In genomic region chr3:121843254-121843653, GRCm38 (mm10) we compare ENCODE assay signal across 23 mouse cellular contexts. TPM values are rescaled to one million over a fixed set of nuclear protein-coding genes. Genes with fewer than 3 reads are reported as not detected.
A peak's percentile ranks its signal among the peaks of the same experiment; 100 is the strongest.
DNase-seq lines count a peak whose midpoint lies in the region; ATAC-seq lines count a peak whose summit lies in the region.
"Had no signal": no experiment of that assay in that cellular context is flagged by ENCODE, and none has a peak within 500 bp of the region (broad histone marks: within the 10 kb centered on the region; RNA-seq: fewer than 3 reads in every experiment).

No protein-coding gene starts in this region.

- 66% methylated on average over 5 of the region's 5 CpGs for WGBS in liver, embryonic 16.5 days (ENCODE audit: insufficient replicate concordance)
- WGBS in liver, embryonic 12.5 days (ENCODE audit: insufficient replicate concordance) = 82% methylated on average over 5 of the region's 5 CpGs
- 84% methylated on average over 5 of the region's 5 CpGs for WGBS in limb, embryonic 10.5 days

- no peak overlapping the region for H3K4me3 ChIP-seq in liver, embryonic 16.5 days (ENCODE audit: low read depth, low read length)
- no peak overlapping the region for H3K4me3 ChIP-seq in liver, embryonic 12.5 days
- H3K4me3 ChIP-seq in limb, embryonic 10.5 days = no peak overlapping the region
- H3K4me3 ChIP-seq: forebrain, embryonic 12.5 days; forebrain, embryonic 15.5 days; heart, embryonic 15.5 days; hindbrain, embryonic 10.5 days; hindbrain, embryonic 13.5 days had no signal

- DNase-seq in limb, embryonic 10.5 days (ENCODE audit: low spot score) = no peak
- no peak for DNase-seq in right cerebral cortex, postnatal 36 days (ENCODE audit: low spot score in 2 of 2)
- DNase-seq: adrenal gland, postnatal 10 days; adrenal gland, postnatal 36 days; cerebellum, adult 18-20 months; cerebellum, adult 9-10 months; cerebellum, postnatal 14 days; gastrocnemius, postnatal 25 days; heart, postnatal 10 days; heart, postnatal 36 days had no signal

- H3K36me3 ChIP-seq in liver, embryonic 16.5 days (ENCODE audit: control insufficient read depth, insufficient read depth) = no peaks in the 10 kb centered on the region
- no peaks in the 10 kb centered on the region for H3K36me3 ChIP-seq in liver, embryonic 12.5 days
- H3K36me3 ChIP-seq in limb, embryonic 10.5 days = no peaks in the 10 kb centered on the region
- H3K36me3 ChIP-seq: forebrain, embryonic 12.5 days; forebrain, embryonic 15.5 days; G1E; heart, embryonic 15.5 days; hindbrain, embryonic 10.5 days; hindbrain, embryonic 13.5 days had no signal

- ATAC-seq in liver, embryonic 16.5 days (ENCODE audit: low read depth) = 0 out of 2 replicates have a peak, but pooled peaks have one; percentile 11
- ATAC-seq in liver, embryonic 12.5 days = no peak
- ATAC-seq in common myeloid progenitor, adult 5-6 weeks (replicated peaks; ENCODE audit: low read depth, poor library complexity, severe bottlenecking) = peak; percentile 48
- peak; percentile 45; the same call in 1 of the 2 replicates for ATAC-seq in megakaryocyte progenitor cell, adult 5-6 weeks (replicated peaks; ENCODE audit: poor library complexity)
- ATAC-seq: forebrain, embryonic 15.5 days; hindbrain, embryonic 16.5 days; Patski had no signal

- no peak overlapping the region for H3K4me2 ChIP-seq in liver, embryonic 16.5 days (ENCODE audit: low read depth, low read length)
- H3K4me2 ChIP-seq in liver, embryonic 12.5 days = no peak overlapping the region
- H3K4me2 ChIP-seq: forebrain, embryonic 12.5 days; forebrain, embryonic 15.5 days; heart, embryonic 11.5 days; heart, embryonic 15.5 days; hindbrain, embryonic 13.5 days had no signal

- H3K27me3 ChIP-seq in liver, embryonic 16.5 days (ENCODE audit: control insufficient read depth, insufficient read depth, low read depth, low read length) = no peaks in the 10 kb centered on the region
- H3K27me3 ChIP-seq in liver, embryonic 12.5 days (replicated peaks) = no peaks in the 10 kb centered on the region
- H3K27me3 ChIP-seq in limb, embryonic 10.5 days (ENCODE audit: low read depth, poor library complexity, severe bottlenecking) = no peaks in the 10 kb centered on the region
- H3K27me3 ChIP-seq: forebrain, embryonic 12.5 days; forebrain, embryonic 15.5 days; heart, embryonic 15.5 days; hindbrain, embryonic 13.5 days; Patski had no signal

- no peaks in the 10 kb centered on the region for H3K4me1 ChIP-seq in liver, embryonic 16.5 days (ENCODE audit: control insufficient read depth, low read depth, low read length)
- H3K4me1 ChIP-seq in liver, embryonic 12.5 days = no peaks in the 10 kb centered on the region
- H3K4me1 ChIP-seq in limb, embryonic 10.5 days = peaks cover 4% of the 10 kb centered on the region; the same call in 1 of the 2 replicates
- H3K4me1 ChIP-seq: forebrain, embryonic 12.5 days; forebrain, embryonic 15.5 days; heart, embryonic 15.5 days; hindbrain, embryonic 13.5 days had no signal

- no peak overlapping the region for H3K9ac ChIP-seq in liver, embryonic 16.5 days (ENCODE audit: low read depth, low read length)
- no peak overlapping the region for H3K9ac ChIP-seq in liver, embryonic 12.5 days
- H3K9ac ChIP-seq: forebrain, embryonic 12.5 days; forebrain, embryonic 15.5 days; heart, embryonic 15.5 days; hindbrain, embryonic 13.5 days had no signal

- H3K27ac ChIP-seq in liver, embryonic 16.5 days (ENCODE audit: low read length) = no peak overlapping the region
- H3K27ac ChIP-seq in liver, embryonic 12.5 days = no peak overlapping the region
- no peak overlapping the region for H3K27ac ChIP-seq in limb, embryonic 10.5 days
- H3K27ac ChIP-seq: forebrain, embryonic 12.5 days; forebrain, embryonic 15.5 days; heart, embryonic 15.5 days; hindbrain, embryonic 10.5 days; hindbrain, embryonic 13.5 days had no signal

- H3K9me3 ChIP-seq in liver, embryonic 16.5 days (replicated peaks; ENCODE audit: control insufficient read depth, low read length) = no peaks in the 10 kb centered on the region
- H3K9me3 ChIP-seq in liver, embryonic 12.5 days (replicated peaks) = no peaks in the 10 kb centered on the region
- H3K9me3 ChIP-seq in limb, embryonic 10.5 days (replicated peaks) = no peaks in the 10 kb centered on the region
- H3K9me3 ChIP-seq: forebrain, embryonic 12.5 days; forebrain, embryonic 15.5 days; G1E; heart, embryonic 15.5 days; hindbrain, embryonic 13.5 days had no signal

RNA-seq across cellular contexts. Expression of gene Abcd3, which starts 28.2 kb away (rescaled TPM):
- polyA plus RNA-seq in liver, embryonic 16.5 days (2015; fragmentation: Nextera tagmentation; extraction: Ambion mirVana) = 28.4 and 29.5 TPM in 2 replicates
- 28.2 and 29.6 TPM in 2 replicates for polyA plus RNA-seq in liver, embryonic 12.5 days (2016; fragmentation: Nextera tagmentation; extraction: Ambion mirVana)
- 36.7 and 39.6 TPM in 2 replicates for total RNA-seq in common myeloid progenitor, adult 5-6 weeks (2017)
- total RNA-seq in megakaryocyte progenitor cell, adult 5-6 weeks (2015) = 33.2 and 39.9 TPM in 2 replicates
- total RNA-seq in megakaryocyte progenitor cell, adult 5-6 weeks (2017) = 41.3 and 43.7 TPM in 2 replicates
- 32.1 and 42.8 TPM in 2 replicates for polyA plus RNA-seq in limb, embryonic 10.5 days (2016; fragmentation: Nextera tagmentation; extraction: Ambion mirVana)
